Mouse (Mus musculus): Measurements from ENCODE around the gene Brcc3. TPM values are rescaled to one million over a fixed set of nuclear protein-coding genes. Genes with fewer than 3 reads are reported as not detected.

Gene Brcc3
- 20.7 and 22.0 TPM in 2 replicates for polyA plus RNA-seq (2012; rRNA removed)

- H3K27ac ChIP-seq (ENCODE audit: insufficient read depth, low read length), result peak within 1 kb of the TSS; percentile 83
- H3K4me3 ChIP-seq (ENCODE audit: insufficient read depth, low read length), result peak within 1 kb of the TSS; percentile 83
- TF ChIP-seq POLR2A (IDR thresholded peaks at IDR 0.05; ENCODE audit: extremely low read depth, insufficient read depth, low read length) (peak; percentile 74), CTCF (IDR thresholded peaks at IDR 0.05; ENCODE audit: extremely low read depth, insufficient read depth, low read length) (no peak)
- H3K4me1 ChIP-seq (ENCODE audit: control insufficient read depth, insufficient read depth, low read length), result no peaks in the 10 kb centered on the region
Measured at GRCm38 (mm10) chrX:75415936-75416785, at the start of gene Brcc3, which contains the start of the genes Cmc4 and Mtcp1. Gene Brcc3 (plus strand): TSS chrX:75416628. Gene Cmc4 (minus strand): TSS chrX:75416584. Gene Mtcp1 (minus strand): TSS chrX:75416588.

GRCm38 (mm10) chrX:75370197-75370596 lies 46.2 kb upstream of the Brcc3 start:
- no peak overlapping the region for H3K4me3 ChIP-seq (ENCODE audit: insufficient read depth, low read length)
- TF ChIP-seq POLR2A (IDR thresholded peaks at IDR 0.05; ENCODE audit: extremely low read depth, insufficient read depth, low read length) (no peak), CTCF (IDR thresholded peaks at IDR 0.05; ENCODE audit: extremely low read depth, insufficient read depth, low read length) (no peak)
- H3K27ac ChIP-seq (ENCODE audit: insufficient read depth, low read length), result no peak overlapping the region
- H3K4me1 ChIP-seq (ENCODE audit: control insufficient read depth, insufficient read depth, low read length), result no peaks in the 10 kb centered on the region

- TF ChIP-seq CTCF (IDR thresholded peaks at IDR 0.05; ENCODE audit: extremely low read depth, insufficient read depth, low read length) (no peak), POLR2A (IDR thresholded peaks at IDR 0.05; ENCODE audit: extremely low read depth, insufficient read depth, low read length) (no peak)
- Histone ChIP-seq H3K4me3 (ENCODE audit: insufficient read depth, low read length) (no peak overlapping the region), H3K4me1 (ENCODE audit: control insufficient read depth, insufficient read depth, low read length) (no peaks in the 10 kb centered on the region), H3K27ac (ENCODE audit: insufficient read depth, low read length) (no peak overlapping the region)
Measured at GRCm38 (mm10) chrX:75372666-75373425, 43.6 kb upstream of the Brcc3 start.

- TF ChIP-seq POLR2A (IDR thresholded peaks at IDR 0.05; ENCODE audit: extremely low read depth, insufficient read depth, low read length), result no peak
- TF ChIP-seq CTCF (IDR thresholded peaks at IDR 0.05; ENCODE audit: extremely low read depth, insufficient read depth, low read length), result no peak
- no peak overlapping the region for H3K4me3 ChIP-seq (ENCODE audit: insufficient read depth, low read length)
- no peaks in the 10 kb centered on the region for H3K4me1 ChIP-seq (ENCODE audit: control insufficient read depth, insufficient read depth, low read length)
- H3K27ac ChIP-seq (ENCODE audit: insufficient read depth, low read length), result no peak overlapping the region
Measured at GRCm38 (mm10) chrX:75376815-75377214, 39.6 kb upstream of the Brcc3 start.

- H3K4me1 ChIP-seq (ENCODE audit: control insufficient read depth, insufficient read depth, low read length), result no peaks in the 10 kb centered on the region
- H3K4me3 ChIP-seq (ENCODE audit: insufficient read depth, low read length), result no peak overlapping the region
- TF ChIP-seq POLR2A (IDR thresholded peaks at IDR 0.05; ENCODE audit: extremely low read depth, insufficient read depth, low read length) (no peak), CTCF (IDR thresholded peaks at IDR 0.05; ENCODE audit: extremely low read depth, insufficient read depth, low read length) (no peak)
- H3K27ac ChIP-seq (ENCODE audit: insufficient read depth, low read length), result no peak overlapping the region
Measured at GRCm38 (mm10) chrX:75381176-75381575, 35.3 kb upstream of the Brcc3 start.

GRCm38 (mm10) chrX:75381699-75382098 lies 34.7 kb upstream of the Brcc3 start:
- Histone ChIP-seq H3K27ac (ENCODE audit: insufficient read depth, low read length) (no peak overlapping the region), H3K4me3 (ENCODE audit: insufficient read depth, low read length) (peak overlapping the region; percentile 72), H3K4me1 (ENCODE audit: control insufficient read depth, insufficient read depth, low read length) (no peaks in the 10 kb centered on the region)
- no peak for TF ChIP-seq POLR2A (IDR thresholded peaks at IDR 0.05; ENCODE audit: extremely low read depth, insufficient read depth, low read length)
- no peak for TF ChIP-seq CTCF (IDR thresholded peaks at IDR 0.05; ENCODE audit: extremely low read depth, insufficient read depth, low read length)

GRCm38 (mm10) chrX:75382195-75382771 lies 34.1 kb upstream of the Brcc3 start, which contains the start of the genes Fundc2 and F8:
Gene Fundc2 (plus strand): TSS chrX:75382399.
Gene F8 (minus strand): TSS chrX:75382615.
- Histone ChIP-seq H3K4me3 (ENCODE audit: insufficient read depth, low read length) (peak within 1 kb of the TSS; percentile 72), H3K27ac (ENCODE audit: insufficient read depth, low read length) (peak within 1 kb of the TSS; percentile 66), H3K4me1 (ENCODE audit: control insufficient read depth, insufficient read depth, low read length) (no peaks in the 10 kb centered on the region)
- 0 out of 2 replicates have a peak, but pooled peaks have one; percentile 34 for TF ChIP-seq POLR2A (IDR thresholded peaks at IDR 0.05; ENCODE audit: extremely low read depth, insufficient read depth, low read length)
- no peak for TF ChIP-seq CTCF (IDR thresholded peaks at IDR 0.05; ENCODE audit: extremely low read depth, insufficient read depth, low read length)

- Histone ChIP-seq H3K4me1 (ENCODE audit: control insufficient read depth, insufficient read depth, low read length) (no peaks in the 10 kb centered on the region), H3K27ac (ENCODE audit: insufficient read depth, low read length) (no peak overlapping the region), H3K4me3 (ENCODE audit: insufficient read depth, low read length) (no peak overlapping the region)
- TF ChIP-seq CTCF (IDR thresholded peaks at IDR 0.05; ENCODE audit: extremely low read depth, insufficient read depth, low read length), result no peak
- no peak for TF ChIP-seq POLR2A (IDR thresholded peaks at IDR 0.05; ENCODE audit: extremely low read depth, insufficient read depth, low read length)
Measured at GRCm38 (mm10) chrX:75399471-75399870, 17.0 kb upstream of the Brcc3 start.

- H3K4me3 ChIP-seq (ENCODE audit: insufficient read depth, low read length), result no peak overlapping the region
Measured at GRCm38 (mm10) chrX:75402668-75403067, 13.8 kb upstream of the Brcc3 start.

More at GRCm38 (mm10) chrX:75402668-75403067, 13.8 kb upstream of the Brcc3 start:
- no peak overlapping the region for H3K27ac ChIP-seq (ENCODE audit: insufficient read depth, low read length)
- H3K4me1 ChIP-seq (ENCODE audit: control insufficient read depth, insufficient read depth, low read length), result no peaks in the 10 kb centered on the region
- TF ChIP-seq POLR2A (IDR thresholded peaks at IDR 0.05; ENCODE audit: extremely low read depth, insufficient read depth, low read length), result no peak
- no peak for TF ChIP-seq CTCF (IDR thresholded peaks at IDR 0.05; ENCODE audit: extremely low read depth, insufficient read depth, low read length)
